Mouse (Mus musculus): Measurements from ENCODE around the gene Gm43518. TPM values are rescaled to one million over a fixed set of nuclear protein-coding genes. Genes with fewer than 3 reads are reported as not detected.

Gm43518 gene
- total RNA-seq (2023): 1 to 10 TPM in 1 of 2 experiments, not detected in 1; 1.1 TPM

DNA sequence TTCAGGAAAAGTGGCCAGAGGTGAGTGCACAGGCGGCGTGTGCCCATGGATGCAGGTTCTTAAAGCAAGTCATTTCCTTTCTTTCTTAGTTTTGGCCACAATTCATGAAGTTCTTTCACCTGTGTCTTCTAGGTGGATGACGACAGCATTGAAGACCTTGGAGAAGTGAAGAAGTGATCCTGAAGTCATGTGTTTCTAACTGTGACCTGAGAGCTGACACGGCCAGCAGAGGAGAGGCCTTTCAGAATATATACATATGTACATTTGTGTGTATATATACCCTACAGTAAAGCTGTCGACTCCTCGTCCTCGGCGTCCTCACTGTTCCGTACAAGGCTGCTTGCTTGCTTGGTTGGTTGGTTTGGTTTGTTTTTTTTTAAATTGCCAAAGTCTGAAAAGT, at the start of gene Gm43518:
Gene Gm43518 (plus strand): TSS at position 301 of the 400 bp plus-strand sequence.

DNA sequence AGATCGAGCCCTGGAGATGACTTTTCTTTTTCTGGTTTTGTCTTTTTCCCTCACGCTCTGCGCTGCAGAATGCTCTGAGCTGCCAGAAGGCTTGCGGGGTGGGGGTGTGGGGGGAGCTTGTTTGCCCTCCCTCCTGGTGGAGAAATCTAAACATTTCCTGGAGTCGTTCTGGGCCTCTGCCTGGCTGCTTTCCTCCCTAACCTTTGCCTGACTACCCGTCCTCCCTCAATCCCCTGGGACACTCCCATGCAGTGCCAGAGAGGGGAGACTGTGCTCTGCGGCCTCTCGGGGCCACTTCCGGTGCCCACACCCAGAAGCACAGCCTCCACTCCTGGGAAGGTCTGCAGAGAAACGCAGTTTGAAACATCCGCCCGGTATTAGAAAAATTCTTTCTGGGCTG, 47.3 kb upstream of the Gm43518 start, which contains the start of gene Hcar1:
Gene Hcar1 (minus strand): TSS at position 93 of the 400 bp plus-strand sequence.

GRCm38 (mm10) chr5:123906976-123907630, 20.1 kb upstream of the Gm43518 start, which contains the start of gene Denr:
Gene Denr (plus strand): TSS chr5:123907175.

DNA sequence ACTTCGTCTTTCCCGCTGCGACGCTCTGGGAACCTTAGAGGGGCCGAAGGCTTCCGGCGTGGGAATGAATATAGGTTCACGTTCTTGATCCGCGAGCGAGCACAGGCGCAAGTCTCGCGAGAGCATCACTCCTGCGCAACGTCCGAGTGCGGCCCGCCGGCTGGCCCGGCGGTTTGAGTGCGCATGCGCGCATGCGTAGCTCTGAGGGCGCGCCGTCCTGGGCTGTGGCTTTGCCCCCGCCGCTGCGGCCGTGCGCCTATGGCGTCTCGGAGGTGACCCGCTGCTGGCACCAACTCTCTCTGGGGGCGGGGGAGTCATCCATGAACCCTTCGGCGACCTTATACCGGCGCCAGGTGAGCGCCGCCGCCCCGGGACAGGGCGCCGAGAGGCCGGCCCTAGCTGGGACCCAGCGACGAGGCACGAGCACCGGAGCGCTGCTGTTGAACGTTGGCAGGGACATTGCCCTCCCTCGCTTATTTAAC, 3.3 kb downstream of the Gm43518 start, which contains the start of gene Ccdc62:
Gene Ccdc62 (plus strand): TSS at position 172 of the 482 bp plus-strand sequence.

GRCm38 (mm10) chr5:123973299-123974178, 46.3 kb downstream of the Gm43518 start, which contains the start of gene Hip1r:
Gene Hip1r (plus strand): TSS chr5:123973628.

Other genes starting within 250 kb of the Gm43518 start
- gene Clip1, start 242.8 kb upstream of the Gm43518 start, total RNA-seq (2023): 10 to 100 TPM; 94.8 to 97.0 TPM
- 100 to 1,000 TPM in 1 of 2 experiments, 10 to 100 TPM in 1; 96.4 to 103 TPM for gene Zcchc8, start 206.3 kb upstream of the Gm43518 start, total RNA-seq (2023)
- 100 to 1,000 TPM; 165 to 192 TPM for gene Rsrc2, start 178.0 kb upstream of the Gm43518 start, total RNA-seq (2023)
- 1 to 10 TPM; 1.1 to 2.3 TPM for gene Kntc1, start 177.7 kb upstream of the Gm43518 start, total RNA-seq (2023)
- 10 to 100 TPM; 64.6 to 64.9 TPM for gene Hcar2, start 61.9 kb upstream of the Gm43518 start, total RNA-seq (2023)
- gene Hcar1, start 47.4 kb upstream of the Gm43518 start, total RNA-seq (2023): not detected
- 10 to 100 TPM; 26.3 to 28.5 TPM for gene Denr, start 20.2 kb upstream of the Gm43518 start, total RNA-seq (2023)
- gene Ccdc62, start 3.3 kb downstream of the Gm43518 start, total RNA-seq (2023): 1 to 10 TPM in 1 of 2 experiments, under 1 TPM in 1; 0.86 to 1.5 TPM
- 10 to 100 TPM in 1 of 2 experiments, 1 to 10 TPM in 1; 8.0 to 11.8 TPM for gene Hip1r, start 46.2 kb downstream of the Gm43518 start, total RNA-seq (2023)
- 10 to 100 TPM; 83.5 to 92.9 TPM for gene Vps37b, start 104.9 kb downstream of the Gm43518 start, total RNA-seq (2023)
- gene Abcb9, start 168.4 kb downstream of the Gm43518 start, total RNA-seq (2023): 1 to 10 TPM; 1.8 to 2.8 TPM
- gene Ogfod2, start 184.9 kb downstream of the Gm43518 start, total RNA-seq (2023): 10 to 100 TPM; 14.3 to 16.3 TPM
- 10 to 100 TPM; 28.9 to 35.9 TPM for gene Arl6ip4, start 188.7 kb downstream of the Gm43518 start, total RNA-seq (2023)

Data from monocyte, adult 59 days (primary cell).